Mouse (Mus musculus): ENCODE measurements at regions not wholly inside any gene's neighbourhood (a gene's known extent, or its start where the extent isn't known, plus 50 kb on each side); places are given as distances from the start of the nearest gene placed in this dataset.

DNA sequence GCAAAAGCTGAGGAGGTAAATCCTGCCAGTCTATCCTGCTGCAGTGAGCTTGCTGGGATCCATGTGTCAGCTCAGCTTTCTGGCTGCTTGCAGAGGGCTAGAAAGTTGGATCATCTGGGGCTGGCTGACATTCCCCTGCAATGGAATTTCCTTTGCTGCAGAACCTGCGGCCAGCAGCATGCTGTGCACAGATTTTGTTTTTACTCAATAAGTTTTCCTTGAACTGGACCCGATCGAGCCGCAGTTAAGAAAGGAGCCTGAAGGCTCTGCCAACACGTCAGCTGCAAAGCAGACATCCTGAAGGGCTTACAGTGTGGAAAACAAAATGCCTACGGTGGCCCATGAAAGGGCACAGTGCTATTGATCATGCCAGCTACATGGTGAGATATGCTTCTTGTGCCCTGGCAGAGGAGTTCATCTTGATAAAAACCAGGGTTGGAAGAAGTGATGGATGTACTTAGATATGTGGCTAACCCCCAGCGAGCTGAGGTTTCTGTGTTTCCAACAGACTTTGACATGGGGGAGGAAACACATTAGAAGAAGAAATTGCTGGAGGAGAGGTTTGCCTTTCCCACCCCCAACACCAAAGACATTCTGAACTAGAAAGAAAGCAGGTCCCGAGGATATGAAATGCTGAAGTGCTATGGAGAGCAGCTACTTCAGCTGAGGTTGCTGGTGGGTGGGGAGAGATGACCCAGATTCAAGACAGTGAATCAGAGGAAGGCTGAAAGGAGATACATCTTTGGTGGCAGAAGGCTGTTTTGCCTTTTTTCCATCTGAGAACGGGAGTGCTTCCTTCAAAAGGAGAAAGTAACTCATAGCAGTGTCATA lies 105.2 kb upstream of the Pdzrn3 start:
- TF ChIP-seq CTCF (IDR thresholded peaks at IDR 0.05; ENCODE audit: low read depth, low read length) (no peak), POLR2A (IDR thresholded peaks at IDR 0.05; ENCODE audit: extremely low read depth, insufficient read depth, low read length) (no peak)
